Comparison of ENCODE assay signal across 14 mouse cellular contexts in the genomic region with DNA sequence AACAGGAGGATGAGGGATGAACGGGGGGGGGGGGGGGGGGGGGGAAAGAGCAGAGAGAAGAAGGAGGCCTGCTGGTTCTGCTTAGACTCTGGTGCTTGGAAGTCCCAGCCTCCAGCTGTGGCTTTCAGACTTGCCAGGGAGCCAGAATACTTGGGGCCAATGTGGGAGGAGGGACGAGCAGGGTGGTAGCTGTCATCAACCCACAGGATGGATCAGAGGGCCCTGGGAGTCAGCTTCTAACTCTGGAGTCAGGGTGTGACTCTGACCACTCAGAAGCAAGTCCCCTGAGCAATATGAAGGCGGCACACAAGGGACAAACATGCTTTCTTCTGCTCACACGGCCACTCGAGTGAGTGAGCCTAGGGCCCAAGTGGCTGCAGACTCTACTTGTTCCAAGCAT. TPM values are rescaled to one million over a fixed set of nuclear protein-coding genes. Genes with fewer than 3 reads are reported as not detected.
DNase-seq lines count a peak whose midpoint lies in the region; ATAC-seq and TF ChIP-seq lines count a peak whose summit lies in the region.
"Had no signal": no experiment of that assay in that cellular context is flagged by ENCODE, and none has a peak within 500 bp of the region (broad histone marks: within the 10 kb centered on the region; RNA-seq: fewer than 3 reads in every experiment).

No protein-coding gene starts in this region.

- ATAC-seq in heart, embryonic 15.5 days (replicated peaks; ENCODE audit: insufficient number of reproducible peaks, insufficient read depth, low FRiP score, low read depth) = no peak
- no peak for ATAC-seq in lung, embryonic 16.5 days (ENCODE audit: low read depth)
- ATAC-seq in megakaryocyte progenitor cell, adult 5-6 weeks (replicated peaks; ENCODE audit: poor library complexity) = no peak
- ATAC-seq: hindbrain, postnatal 0 days; Patski had no signal

- TF ChIP-seq POLR2A in spleen, adult 2 months (IDR thresholded peaks at IDR 0.05; ENCODE audit: low read depth, low read length) = no peak

- H3K27ac ChIP-seq in spleen, adult 2 months (ENCODE audit: insufficient read depth, low read length) = peak overlapping the region; percentile 3; the same call in 1 of the 2 replicates
- peak overlapping the region; percentile 72 for H3K27ac ChIP-seq in heart, embryonic 15.5 days
- peak overlapping the region; percentile 23; the same call in 1 of the 2 replicates for H3K27ac ChIP-seq in lung, embryonic 16.5 days (ENCODE audit: low read length)
- H3K27ac ChIP-seq: hindbrain, postnatal 0 days had no signal

- H3K4me2 ChIP-seq in heart, embryonic 15.5 days = no peak overlapping the region
- H3K4me2 ChIP-seq in lung, embryonic 16.5 days (ENCODE audit: low read depth, low read length) = no peak overlapping the region
- H3K4me2 ChIP-seq: liver, embryonic 11.5 days had no signal

- no peaks in the 10 kb centered on the region for H3K36me3 ChIP-seq in spleen, adult 2 months (ENCODE audit: control insufficient read depth, insufficient read depth, low read length)
- H3K36me3 ChIP-seq in heart, embryonic 15.5 days = peaks cover 17% of the 10 kb centered on the region; the same call in 1 of the 2 replicates
- no peaks in the 10 kb centered on the region for H3K36me3 ChIP-seq in lung, embryonic 16.5 days (ENCODE audit: control insufficient read depth, insufficient read depth, low read length)

- H3K9ac ChIP-seq in heart, embryonic 15.5 days = no peak overlapping the region
- H3K9ac ChIP-seq in lung, embryonic 16.5 days (ENCODE audit: low read length) = no peak overlapping the region

- no peaks in the 10 kb centered on the region for H3K27me3 ChIP-seq in spleen, adult 2 months (ENCODE audit: control insufficient read depth, insufficient read depth, low read length)
- H3K27me3 ChIP-seq in heart, embryonic 15.5 days = no peaks in the 10 kb centered on the region
- H3K27me3 ChIP-seq in lung, embryonic 16.5 days (ENCODE audit: control insufficient read depth, insufficient read depth, low read depth, low read length) = peaks cover 2% of the 10 kb centered on the region
- H3K27me3 ChIP-seq: Patski had no signal

- no peaks in the 10 kb centered on the region for H3K4me1 ChIP-seq in spleen, adult 2 months (ENCODE audit: control insufficient read depth, insufficient read depth, insufficient read length)
- peaks cover 82% of the 10 kb centered on the region for H3K4me1 ChIP-seq in heart, embryonic 15.5 days (replicated peaks)
- H3K4me1 ChIP-seq in lung, embryonic 16.5 days (replicated peaks; ENCODE audit: control insufficient read depth, insufficient read depth, low read length) = peaks cover 9% of the 10 kb centered on the region

- H3K4me3 ChIP-seq in spleen, adult 2 months (ENCODE audit: extremely low read depth, insufficient read depth, insufficient read length) = no peak overlapping the region
- no peak overlapping the region for H3K4me3 ChIP-seq in heart, embryonic 15.5 days
- H3K4me3 ChIP-seq in lung, embryonic 16.5 days (ENCODE audit: low read length) = no peak overlapping the region

- H3K9me3 ChIP-seq in heart, embryonic 15.5 days (replicated peaks) = no peaks in the 10 kb centered on the region
- H3K9me3 ChIP-seq in lung, embryonic 16.5 days (ENCODE audit: control insufficient read depth, low read length) = no peaks in the 10 kb centered on the region

- 77% methylated on average over 5 of the region's 5 CpGs for WGBS in spleen, adult 2 months
- 36% methylated on average over 5 of the region's 5 CpGs for WGBS in heart, embryonic 15.5 days
- WGBS in lung, embryonic 16.5 days = 55% methylated on average over 4 of the region's 5 CpGs

- no peak for TF ChIP-seq CTCF in spleen, adult 2 months (IDR thresholded peaks at IDR 0.05; ENCODE audit: extremely low read depth, insufficient read depth, insufficient read length, insufficient replicate concordance)

- no peak for DNase-seq in spleen, adult 2 months (ENCODE audit: low read depth in 1 of 2, low spot score in 2 of 2)
- DNase-seq in spleen, adult 12 weeks (ENCODE audit: low spot score) = no peak
- DNase-seq in embryo, embryonic 9.5 days (ENCODE audit: extremely low spot score) = no peak
- DNase-seq in retina, postnatal 1 day = no peak
- DNase-seq: adrenal gland, postnatal 14 days; kidney, postnatal 4 days; thymus, postnatal 36 days had no signal

RNA-seq across cellular contexts. Expression of a gene that starts 23.8 kb away (rescaled TPM):
- 0.74 and 0.86 TPM in 2 replicates for polyA plus RNA-seq in spleen, adult 2 months (2012; rRNA removed)
- polyA plus RNA-seq in heart, embryonic 15.5 days (2015; fragmentation: Nextera tagmentation; extraction: Ambion mirVana) = 300 and 308 TPM in 2 replicates
- polyA plus RNA-seq in lung, embryonic 16.5 days (2015; fragmentation: Nextera tagmentation; extraction: Ambion mirVana) = 12.7 and 13.2 TPM in 2 replicates
- total RNA-seq in megakaryocyte progenitor cell, adult 5-6 weeks (2015) = not detected in 2 replicates
- total RNA-seq in megakaryocyte progenitor cell, adult 5-6 weeks (2017) = not detected in 2 replicates
- total RNA-seq: megakaryocyte-erythroid progenitor cell, adult 5-6 weeks had no signal

RNA-seq across cellular contexts. Expression of a gene that starts 35.3 kb away (rescaled TPM):
- not detected in 2 replicates for polyA plus RNA-seq in spleen, adult 2 months (2012; rRNA removed)
- 5.0 and 5.6 TPM in 2 replicates for polyA plus RNA-seq in heart, embryonic 15.5 days (2015; fragmentation: Nextera tagmentation; extraction: Ambion mirVana)
- 0.26 and 0.38 TPM in 2 replicates for polyA plus RNA-seq in lung, embryonic 16.5 days (2015; fragmentation: Nextera tagmentation; extraction: Ambion mirVana)
- not detected in 2 replicates for total RNA-seq in megakaryocyte progenitor cell, adult 5-6 weeks (2015)
- not detected in 2 replicates for total RNA-seq in megakaryocyte progenitor cell, adult 5-6 weeks (2017)
- total RNA-seq: adrenal gland, postnatal 14 days; hindbrain, postnatal 0 days; megakaryocyte-erythroid progenitor cell, adult 5-6 weeks had no signal
- polyA plus RNA-seq: liver, embryonic 11.5 days; Patski had no signal

RNA-seq across cellular contexts. Expression of a gene that starts 42.0 kb away (rescaled TPM):
- not detected in 2 replicates for polyA plus RNA-seq in spleen, adult 2 months (2012; rRNA removed)
- polyA plus RNA-seq in heart, embryonic 15.5 days (2015; fragmentation: Nextera tagmentation; extraction: Ambion mirVana) = not detected in 2 replicates
- polyA plus RNA-seq in lung, embryonic 16.5 days (2015; fragmentation: Nextera tagmentation; extraction: Ambion mirVana) = not detected in 2 replicates
- total RNA-seq in megakaryocyte progenitor cell, adult 5-6 weeks (2015) = not detected in 2 replicates
- total RNA-seq in megakaryocyte progenitor cell, adult 5-6 weeks (2017) = not detected in 2 replicates
- total RNA-seq: adrenal gland, postnatal 14 days; hindbrain, postnatal 0 days; megakaryocyte-erythroid progenitor cell, adult 5-6 weeks had no signal
- polyA plus RNA-seq: hindbrain, postnatal 0 days; liver, embryonic 11.5 days; Patski had no signal

Comparison
In these comparisons a context has a peak if more than half of its experiments do, and no peak if none do; other contexts are left out.
1. H3K27ac ChIP-seq: peak in every context shown above with its lines; median percentile 72 in heart, embryonic 15.5 days; 23 in lung, embryonic 16.5 days; 3 in spleen, adult 2 months.
2. RNA of a gene that starts 23.8 kb away (polyA plus RNA-seq): 300 to 308 TPM in heart, embryonic 15.5 days; 12.7 to 13.2 TPM in lung, embryonic 16.5 days and 0.74 to 0.86 TPM in spleen, adult 2 months; every median in the first group is over 10 times any median in the second.